10 mouse cellular contexts compared by ENCODE assay signal in the genomic region with DNA sequence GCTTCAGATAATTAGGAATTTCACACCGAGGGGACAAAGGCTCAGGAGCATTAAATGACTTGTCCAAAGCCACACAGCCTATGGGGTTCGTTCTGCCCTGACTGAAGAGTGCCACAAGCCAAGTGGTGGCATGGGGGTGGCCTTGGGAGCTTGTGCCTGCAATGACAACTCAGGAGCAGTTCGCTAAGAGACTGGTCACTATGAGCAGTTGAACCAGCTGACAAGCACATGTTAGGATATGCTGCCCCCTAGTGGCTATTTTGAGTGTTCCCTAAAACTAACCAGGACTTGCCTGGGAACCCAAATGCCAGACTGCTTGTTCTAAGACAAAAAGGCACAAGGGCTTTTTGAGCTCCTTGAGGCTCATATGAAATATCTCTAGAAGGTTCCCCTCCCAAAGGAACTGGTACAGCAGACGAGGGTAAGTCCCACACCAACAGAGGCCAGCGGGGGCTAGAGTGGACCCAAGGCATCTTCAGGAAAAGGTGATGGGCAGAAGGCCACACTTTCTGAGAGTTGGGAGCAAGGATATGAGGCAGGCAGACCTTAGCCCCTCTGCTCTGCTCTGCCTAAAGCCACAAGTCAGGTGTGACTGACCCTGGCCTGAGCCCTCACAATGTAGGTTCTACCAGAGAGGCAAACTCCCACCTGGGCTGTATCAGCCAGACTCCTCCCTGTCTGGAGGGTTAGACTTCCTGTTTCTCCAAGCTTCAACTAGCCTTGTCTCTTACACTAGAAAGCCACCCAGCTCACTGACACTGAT. TPM values are rescaled to one million over a fixed set of nuclear protein-coding genes. Genes with fewer than 3 reads are reported as not detected.
A peak's percentile ranks its signal among the peaks of the same experiment; 100 is the strongest.
DNase-seq lines count a peak whose midpoint lies in the region; ATAC-seq and TF ChIP-seq lines count a peak whose summit lies in the region.
"Had no signal": no experiment of that assay in that cellular context is flagged by ENCODE, and none has a peak within 500 bp of the region (broad histone marks: within the 10 kb centered on the region; RNA-seq: fewer than 3 reads in every experiment).

No protein-coding gene starts in this region.

- DNase-seq in urinary bladder, postnatal 25 days (ENCODE audit: low spot score): peak; percentile 51
- no peak for DNase-seq in urinary bladder, postnatal 4 days (ENCODE audit: low spot score in 2 of 2)
- DNase-seq in embryonic facial prominence, embryonic 14.5 days (ENCODE audit: low spot score): peak; percentile 85
- DNase-seq in hindbrain, postnatal 0 days (ENCODE audit: low spot score): peak; percentile 94
- DNase-seq in lung, adult 18-20 months: peak; percentile 30 to 71
- peak; percentile 95 for DNase-seq in retina, embryonic 14.5 days (ENCODE audit: low spot score)

- TF ChIP-seq CTCF in bone marrow macrophage, adult 2 months (IDR thresholded peaks at IDR 0.05; ENCODE audit: low read depth, low read length): peak; percentile 50
- peak; percentile 92 for TF ChIP-seq CTCF in hindbrain, postnatal 0 days (IDR thresholded peaks at IDR 0.05; ENCODE audit: low read depth)

- H3K9ac ChIP-seq in embryonic facial prominence, embryonic 14.5 days (ENCODE audit: low read depth, low read length): no peak overlapping the region
- no peak overlapping the region for H3K9ac ChIP-seq in hindbrain, postnatal 0 days (replicated peaks; ENCODE audit: low read length)

- H3K4me2 ChIP-seq in embryonic facial prominence, embryonic 14.5 days (ENCODE audit: low read depth, low read length): no peak overlapping the region
- no peak overlapping the region for H3K4me2 ChIP-seq in hindbrain, postnatal 0 days (ENCODE audit: low read depth, low read length)

- H3K27ac ChIP-seq in bone marrow macrophage, adult 2 months (ENCODE audit: insufficient read depth, low read depth, low read length): no peak overlapping the region
- H3K27ac ChIP-seq in embryonic facial prominence, embryonic 14.5 days (replicated peaks; ENCODE audit: low read depth, low read length): no peak overlapping the region
- no peak overlapping the region for H3K27ac ChIP-seq in hindbrain, postnatal 0 days

- no peaks in the 10 kb centered on the region for H3K4me1 ChIP-seq in bone marrow macrophage, adult 2 months (ENCODE audit: control insufficient read depth, insufficient read depth, low read length)
- no peaks in the 10 kb centered on the region for H3K4me1 ChIP-seq in embryonic facial prominence, embryonic 14.5 days (ENCODE audit: control insufficient read depth, insufficient read depth, low read length)
- H3K4me1 ChIP-seq in hindbrain, postnatal 0 days (ENCODE audit: insufficient read depth, low read length): no peaks in the 10 kb centered on the region

- H3K27me3 ChIP-seq in embryonic facial prominence, embryonic 14.5 days (replicated peaks; ENCODE audit: control insufficient read depth, insufficient read depth, low read length): no peaks in the 10 kb centered on the region
- no peaks in the 10 kb centered on the region for H3K27me3 ChIP-seq in hindbrain, postnatal 0 days (ENCODE audit: insufficient read depth, low read length)

- peak; percentile 53; the same call in 1 of the 2 replicates for ATAC-seq in embryonic facial prominence, embryonic 14.5 days (ENCODE audit: low read depth)
- ATAC-seq in hindbrain, postnatal 0 days: peak; percentile 47; the same call in 1 of the 2 replicates
- ATAC-seq in megakaryocyte, adult 5-6 weeks (ENCODE audit: poor library complexity, severe bottlenecking): no peak

- WGBS in embryonic facial prominence, embryonic 14.5 days: 31% methylated on average over 5 of the region's 5 CpGs
- 32% methylated on average over 5 of the region's 5 CpGs for WGBS in hindbrain, postnatal 0 days

- no peak for TF ChIP-seq POLR2A in bone marrow macrophage, adult 2 months (IDR thresholded peaks at IDR 0.05; ENCODE audit: borderline replicate concordance, low read depth, low read length)

- H3K4me3 ChIP-seq in bone marrow macrophage, adult 2 months (ENCODE audit: insufficient read depth, low read length): no peak overlapping the region
- no peak overlapping the region for H3K4me3 ChIP-seq in embryonic facial prominence, embryonic 14.5 days (ENCODE audit: low read depth, low read length)
- no peak overlapping the region for H3K4me3 ChIP-seq in hindbrain, postnatal 0 days (ENCODE audit: low read length)

- H3K36me3 ChIP-seq in embryonic facial prominence, embryonic 14.5 days (ENCODE audit: control insufficient read depth, insufficient read depth, low read length): no peaks in the 10 kb centered on the region
- H3K36me3 ChIP-seq in hindbrain, postnatal 0 days (ENCODE audit: insufficient read depth, low read length): no peaks in the 10 kb centered on the region

- H3K9me3 ChIP-seq in embryonic facial prominence, embryonic 14.5 days (ENCODE audit: control insufficient read depth, low read length): no peaks in the 10 kb centered on the region
- no peaks in the 10 kb centered on the region for H3K9me3 ChIP-seq in hindbrain, postnatal 0 days (ENCODE audit: low read length)

RNA-seq across cellular contexts. Expression of gene Mtfp1, which starts 11.7 kb away (rescaled TPM):
- polyA plus RNA-seq in bone marrow macrophage, adult 2 months (2012; ENCODE audit: insufficient read depth, insufficient read length, missing spikeins): 0.76 and 0.78 TPM in 2 replicates
- polyA plus RNA-seq in embryonic facial prominence, embryonic 14.5 days (2014; fragmentation: Nextera tagmentation; extraction: Ambion mirVana): 7.5 and 8.1 TPM in 2 replicates
- 14.8 and 20.4 TPM in 2 replicates for total RNA-seq in hindbrain, postnatal 0 days (2014; rRNA removed)
- 17.7 TPM in 2 replicates for polyA plus RNA-seq in hindbrain, postnatal 0 days (2015; fragmentation: Nextera tagmentation; extraction: Ambion mirVana)
- 1.1 and 2.6 TPM in 2 replicates for total RNA-seq in megakaryocyte, adult 5-6 weeks (2015)
- total RNA-seq in megakaryocyte, adult 5-6 weeks (2017): 1.3 and 1.8 TPM in 2 replicates

RNA-seq across cellular contexts. Expression of gene Sec14l3, which starts 18.9 kb away (rescaled TPM):
- polyA plus RNA-seq in bone marrow macrophage, adult 2 months (2012; ENCODE audit: insufficient read depth, insufficient read length, missing spikeins): not detected in 2 replicates
- polyA plus RNA-seq in embryonic facial prominence, embryonic 14.5 days (2014; fragmentation: Nextera tagmentation; extraction: Ambion mirVana): 1.7 and 6.8 TPM in 2 replicates
- total RNA-seq in hindbrain, postnatal 0 days (2014; rRNA removed): 0.36 and 1.6 TPM in 2 replicates
- polyA plus RNA-seq in hindbrain, postnatal 0 days (2015; fragmentation: Nextera tagmentation; extraction: Ambion mirVana): 1.7 and 1.8 TPM in 2 replicates
- total RNA-seq in megakaryocyte, adult 5-6 weeks (2015): not detected in 2 replicates
- total RNA-seq in megakaryocyte, adult 5-6 weeks (2017): not detected in 2 replicates
- polyA plus RNA-seq: heart, embryonic 14.5 days; stomach, embryonic 14.5 days had no signal

RNA-seq across cellular contexts. Expression of gene Sec14l2, which starts 39.7 kb away (rescaled TPM):
- polyA plus RNA-seq in bone marrow macrophage, adult 2 months (2012; ENCODE audit: insufficient read depth, insufficient read length, missing spikeins): not detected in 2 replicates
- polyA plus RNA-seq in embryonic facial prominence, embryonic 14.5 days (2014; fragmentation: Nextera tagmentation; extraction: Ambion mirVana): 2.2 and 3.2 TPM in 2 replicates
- total RNA-seq in hindbrain, postnatal 0 days (2014; rRNA removed): 13.4 and 13.9 TPM in 2 replicates
- polyA plus RNA-seq in hindbrain, postnatal 0 days (2015; fragmentation: Nextera tagmentation; extraction: Ambion mirVana): 8.1 and 9.5 TPM in 2 replicates
- total RNA-seq in megakaryocyte, adult 5-6 weeks (2015): 0.27 and 0.82 TPM in 2 replicates
- 0.81 and 3.9 TPM in 2 replicates for total RNA-seq in megakaryocyte, adult 5-6 weeks (2017)

RNA-seq across cellular contexts. Expression of gene Rnf215, which starts 51.5 kb away (rescaled TPM):
- polyA plus RNA-seq in bone marrow macrophage, adult 2 months (2012; ENCODE audit: insufficient read depth, insufficient read length, missing spikeins): 15.4 and 21.2 TPM in 2 replicates
- polyA plus RNA-seq in embryonic facial prominence, embryonic 14.5 days (2014; fragmentation: Nextera tagmentation; extraction: Ambion mirVana): 34.8 and 36.5 TPM in 2 replicates
- 84.3 and 90.4 TPM in 2 replicates for total RNA-seq in hindbrain, postnatal 0 days (2014; rRNA removed)
- 49.7 and 51.0 TPM in 2 replicates for polyA plus RNA-seq in hindbrain, postnatal 0 days (2015; fragmentation: Nextera tagmentation; extraction: Ambion mirVana)
- total RNA-seq in megakaryocyte, adult 5-6 weeks (2015): 6.3 and 7.7 TPM in 2 replicates
- total RNA-seq in megakaryocyte, adult 5-6 weeks (2017): 12.8 and 14.8 TPM in 2 replicates

RNA-seq across cellular contexts. Expression of gene Sec14l4, which starts 52.2 kb away (rescaled TPM):
- not detected in 2 replicates for polyA plus RNA-seq in bone marrow macrophage, adult 2 months (2012; ENCODE audit: insufficient read depth, insufficient read length, missing spikeins)
- polyA plus RNA-seq in embryonic facial prominence, embryonic 14.5 days (2014; fragmentation: Nextera tagmentation; extraction: Ambion mirVana): 0.29 and 0.88 TPM in 2 replicates
- not detected in 2 replicates for total RNA-seq in hindbrain, postnatal 0 days (2014; rRNA removed)
- not detected in 2 replicates for polyA plus RNA-seq in hindbrain, postnatal 0 days (2015; fragmentation: Nextera tagmentation; extraction: Ambion mirVana)
- not detected in 2 replicates for total RNA-seq in megakaryocyte, adult 5-6 weeks (2015)
- not detected in 2 replicates for total RNA-seq in megakaryocyte, adult 5-6 weeks (2017)
- polyA plus RNA-seq: heart, embryonic 14.5 days had no signal

Comparison
In these comparisons a context has a peak if more than half of its experiments do, and no peak if none do; other contexts are left out.
1. DNase-seq: peak in urinary bladder, postnatal 25 days (single experiment), embryonic facial prominence, embryonic 14.5 days (single experiment), hindbrain, postnatal 0 days (single experiment), lung, adult 18-20 months (2 of 2) and retina, embryonic 14.5 days (single experiment); none in urinary bladder, postnatal 4 days (0 of 2).